Mouse (Mus musculus) ES-E14 (cell line): ENCODE measurements around the gene Btnl1.

Experiments
- CHD2 ChIP-seq: IDR thresholded peaks from 2 replicates; pipeline ENCODE4 v1.6.1; 2014; ENCODE audit warnings: mild to moderate bottlenecking, low read depth, low read length, inconsistent platforms
- HCFC1 ChIP-seq: IDR thresholded peaks from 2 replicates; pipeline ENCODE4 v1.6.1; 2012; ENCODE audit warnings: low read length, inconsistent platforms, borderline replicate concordance; ENCODE audit not compliant: insufficient read depth
- MAFK ChIP-seq: IDR thresholded peaks from 2 replicates; pipeline ENCODE4 v1.6.1; 2014; ENCODE audit warnings: mild to moderate bottlenecking, low read depth, low read length, inconsistent platforms; ENCODE audit not compliant: insufficient read depth
- ZC3H11A ChIP-seq: IDR thresholded peaks from 2 replicates; pipeline ENCODE4 v1.6.1; 2012; ENCODE audit warnings: low read depth, mild to moderate bottlenecking, inconsistent platforms, low read length, borderline replicate concordance
- ZNF384 ChIP-seq: IDR thresholded peaks from 2 replicates; pipeline ENCODE4 v1.6.1; 2012; ENCODE audit warnings: low read depth, low read length, inconsistent platforms

DNA sequence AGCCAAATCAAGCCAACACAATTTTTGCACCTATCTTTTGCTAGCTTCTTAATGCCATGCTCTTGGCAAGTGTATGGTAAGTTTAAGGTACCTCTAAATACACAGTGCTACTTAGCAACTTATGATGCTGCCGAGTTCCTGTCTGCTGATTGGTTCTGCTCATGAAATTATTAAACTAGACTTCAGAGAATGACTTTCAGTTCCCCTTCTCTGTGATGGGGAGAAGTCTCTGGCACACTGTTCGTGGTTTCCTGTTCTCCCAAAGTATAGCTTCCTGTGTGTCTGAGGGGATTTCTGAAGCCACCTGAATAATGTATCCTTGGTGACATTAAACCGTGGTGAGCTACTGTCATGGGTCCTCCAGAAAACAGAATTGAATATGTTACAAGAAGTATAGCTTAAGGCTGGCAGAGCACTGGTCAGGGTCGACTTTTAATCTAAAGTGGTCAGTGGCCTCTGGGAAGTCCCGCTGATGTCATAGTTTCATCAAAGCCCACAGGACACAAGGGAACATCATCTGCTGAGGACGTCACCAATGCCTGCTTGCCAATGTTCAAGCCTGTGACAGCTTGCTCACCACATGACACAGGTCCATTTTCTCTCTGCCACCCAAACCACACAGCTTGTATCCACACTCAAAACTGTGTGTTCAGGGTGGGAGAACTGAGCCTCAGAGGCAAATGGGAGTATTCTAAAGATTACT is 29.2 kb upstream of the Btnl1 start:
- TF ChIP-seq MAFK (no peak), CHD2 (no peak), HCFC1 (no peak), ZC3H11A (no peak), ZNF384 (no peak)
